Mouse (Mus musculus) CH12F3 (cell line): ENCODE measurements at regions not wholly inside any gene's neighbourhood (a gene's known extent, or its start where the extent isn't known, plus 50 kb on each side); places are given as distances from the start of the nearest gene placed in this dataset.

Experiments used
- in situ Hi-C: fragments of 300-500 bp; cut with MboI; formaldehyde crosslinking; loops from 2 replicates; pipeline ENCODE4 v1.14.3; 2020; ENCODE audit warnings: low sequenced_read_pairs

- in situ Hi-C loops, result no loop called here
These were observed 128.6 kb downstream of the Klf5 start for GRCm38 (mm10) chr14:99427049-99427448.

GRCm38 (mm10) chr14:99430323-99430722 is 131.8 kb downstream of the Klf5 start:
- in situ Hi-C loops, result no loop called here

GRCm38 (mm10) chr14:99431697-99432096 is 133.2 kb downstream of the Klf5 start:
- in situ Hi-C loops, result no loop called here

GRCm38 (mm10) chr14:99434645-99435044 is 136.2 kb downstream of the Klf5 start:
- in situ Hi-C loops, result no loop called here

GRCm38 (mm10) chr14:99435512-99435911 is 137.0 kb downstream of the Klf5 start:
- in situ Hi-C loops, result no loop called here

- in situ Hi-C loops, result no loop called here
These were observed 137.6 kb downstream of the Klf5 start for GRCm38 (mm10) chr14:99436051-99436450.

GRCm38 (mm10) chr14:99449112-99449511 is 150.6 kb downstream of the Klf5 start:
- in situ Hi-C loops, result no loop called here

- in situ Hi-C loops, result no loop called here
These were observed 151.4 kb downstream of the Klf5 start for GRCm38 (mm10) chr14:99449870-99450269.

GRCm38 (mm10) chr14:99451110-99451795 is 152.8 kb downstream of the Klf5 start:
- in situ Hi-C loops, result no loop called here

GRCm38 (mm10) chr14:99453916-99454315 is 155.4 kb downstream of the Klf5 start:
- in situ Hi-C loops, result no loop called here

- in situ Hi-C loops, result no loop called here
These were observed 158.1 kb downstream of the Klf5 start for GRCm38 (mm10) chr14:99456555-99456954.

GRCm38 (mm10) chr14:99457573-99457972 is 159.1 kb downstream of the Klf5 start:
- in situ Hi-C loops, result no loop called here

- in situ Hi-C loops, result no loop called here
These were observed 173.6 kb downstream of the Klf5 start for GRCm38 (mm10) chr14:99472111-99472510.

GRCm38 (mm10) chr14:99475271-99475670 is 176.8 kb downstream of the Klf5 start:
- in situ Hi-C loops, result no loop called here

- in situ Hi-C loops, result no loop called here
These were observed 182.0 kb downstream of the Klf5 start for GRCm38 (mm10) chr14:99480325-99481077.

- in situ Hi-C loops, result no loop called here
These were observed 189.5 kb downstream of the Klf5 start for GRCm38 (mm10) chr14:99487981-99488380.

- in situ Hi-C loops, result no loop called here
These were observed 194.7 kb downstream of the Klf5 start for GRCm38 (mm10) chr14:99493197-99493596.

GRCm38 (mm10) chr14:99493659-99494058 is 195.2 kb downstream of the Klf5 start:
- in situ Hi-C loops, result no loop called here

- in situ Hi-C loops, result no loop called here
These were observed 201.2 kb downstream of the Klf5 start for GRCm38 (mm10) chr14:99499502-99500266.

- in situ Hi-C loops, result no loop called here
These were observed 206.4 kb downstream of the Klf5 start for GRCm38 (mm10) chr14:99504909-99505308.

GRCm38 (mm10) chr14:99509696-99510536 is 211.4 kb downstream of the Klf5 start:
- in situ Hi-C loops, result no loop called here
